Mouse (Mus musculus): ENCODE data around the gene Rabep1.
"Not testable (repeated sequence)": the region's sequence is repeated elsewhere in the genome, so short reads cannot be mapped to it uniquely, and the experiment has no call there.

The Rabep1 gene

DNA sequence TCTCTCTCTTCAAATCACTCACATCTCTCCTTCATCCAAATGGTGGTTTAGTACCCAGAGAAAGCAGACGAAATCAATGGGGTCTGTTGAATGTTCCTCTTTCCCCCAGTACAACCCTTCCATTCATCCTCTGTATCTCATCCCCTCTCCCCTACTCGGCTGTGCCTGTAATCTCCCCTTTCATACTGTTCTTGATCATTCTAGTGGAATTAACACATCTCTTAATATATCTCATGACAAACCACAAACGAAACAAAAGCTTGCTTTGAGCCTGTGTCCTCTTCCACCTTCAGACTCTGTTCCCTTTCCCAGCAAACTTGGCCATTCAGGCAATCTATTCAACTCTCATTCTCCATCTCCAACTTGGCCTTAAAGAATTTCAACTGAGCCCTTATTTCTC, 13.4 kb upstream of the Rabep1 start:
- DNase-seq (ENCODE audit: low spot score in 2 of 2) = no peak

DNA sequence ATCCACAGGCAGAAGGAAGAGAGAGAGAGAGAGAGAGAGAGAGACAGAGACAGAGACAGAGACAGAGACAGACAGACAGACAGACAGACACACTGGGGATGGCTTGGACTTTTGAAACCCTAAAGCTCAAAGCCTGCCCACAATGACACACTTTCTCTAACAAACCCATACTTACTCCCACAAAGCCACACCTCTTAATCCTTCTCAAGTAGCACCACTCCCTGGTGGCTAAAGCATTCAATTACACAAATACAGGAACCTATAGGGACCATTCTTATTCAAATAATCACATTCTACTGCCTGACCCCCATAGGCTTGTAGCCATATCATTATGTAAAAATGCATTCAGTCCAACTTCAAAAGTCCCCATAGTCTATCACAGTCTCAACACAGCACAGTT, 11.2 kb upstream of the Rabep1 start:
- DNase-seq (ENCODE audit: low spot score in 2 of 2) = no peak

DNA sequence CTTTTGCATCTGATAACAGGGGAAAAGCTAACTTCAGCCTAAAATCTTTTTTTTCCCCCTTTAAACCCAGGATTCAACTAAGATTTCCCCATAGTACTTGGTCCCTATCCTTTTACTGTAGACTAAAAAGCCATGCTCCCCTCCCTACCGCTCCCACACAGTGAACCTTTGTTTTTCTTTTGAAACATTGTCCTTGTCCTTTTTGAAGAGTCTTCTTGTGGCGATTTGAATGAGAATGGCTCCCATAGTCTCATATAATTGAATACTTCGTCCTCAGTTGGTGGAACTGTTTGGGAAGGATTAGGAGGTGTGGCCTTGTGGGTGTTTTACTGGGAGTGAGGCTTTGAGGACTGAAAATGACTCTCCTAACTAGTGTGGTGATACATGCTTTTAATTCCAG, 10.7 kb upstream of the Rabep1 start:
- DNase-seq (ENCODE audit: low spot score in 2 of 2) = no peak

DNA sequence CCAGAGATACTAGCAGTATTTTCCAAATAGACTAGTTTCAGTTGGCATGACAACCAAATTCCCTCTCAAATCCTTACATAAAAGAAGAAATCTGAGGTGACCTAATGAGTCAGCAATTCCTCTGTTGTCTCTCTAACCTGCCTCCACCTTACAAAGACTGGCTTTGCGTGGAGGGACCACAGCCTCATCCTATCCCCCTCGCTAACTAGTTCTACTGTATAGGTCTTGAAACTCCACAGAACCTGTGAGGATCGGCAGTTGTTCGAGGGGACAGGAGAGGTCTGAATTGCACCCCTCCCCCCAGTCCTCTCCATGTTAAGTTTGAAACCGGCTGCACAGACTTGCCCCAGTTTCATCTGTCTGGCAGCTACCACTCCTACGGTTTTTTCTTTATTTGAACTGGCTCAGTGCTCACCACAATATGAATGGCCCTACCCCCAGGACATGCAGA, 9.2 kb upstream of the Rabep1 start:
- no peak for DNase-seq (ENCODE audit: low spot score in 2 of 2)

DNA sequence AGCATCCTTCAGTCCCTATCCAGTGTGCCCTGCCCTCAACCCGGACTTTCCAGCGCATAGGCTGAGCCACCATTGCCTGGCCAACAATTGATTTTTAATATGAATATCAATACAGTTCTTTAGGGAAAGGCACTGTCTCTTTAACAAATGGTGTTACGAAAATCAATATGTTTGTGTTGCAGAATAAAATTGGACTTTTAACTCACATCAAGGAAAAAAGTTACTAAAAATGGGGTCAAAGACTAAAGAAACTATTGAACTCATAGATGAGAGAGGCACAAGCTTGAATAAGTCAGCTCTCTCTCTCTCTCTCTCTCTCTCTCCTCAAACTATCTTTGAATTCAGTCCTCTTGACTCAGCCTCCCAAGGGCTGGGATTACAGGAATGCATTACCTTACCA, 7.5 kb upstream of the Rabep1 start:
- no peak for DNase-seq (ENCODE audit: low spot score in 2 of 2)

DNA sequence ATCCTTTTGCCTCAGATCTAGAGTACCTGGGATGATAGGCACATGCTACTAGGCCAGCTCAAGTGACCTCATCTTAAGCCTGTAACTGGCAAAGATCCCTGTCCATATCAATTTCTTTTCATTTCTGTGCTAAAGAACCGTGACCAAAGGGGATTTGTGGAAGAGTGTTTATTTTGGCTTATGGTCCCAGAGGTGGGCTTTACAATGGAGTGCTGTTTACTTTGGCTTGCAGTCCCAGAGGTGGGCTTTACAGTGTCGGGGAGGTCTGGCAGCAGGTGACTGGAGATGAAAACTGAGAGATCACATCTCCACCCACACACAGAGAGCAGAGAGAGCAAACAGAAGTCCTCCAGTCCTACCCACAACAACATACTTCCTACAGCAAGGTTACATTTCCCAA, 6.0 kb upstream of the Rabep1 start:
- no peak for DNase-seq (ENCODE audit: low spot score in 2 of 2)

DNA sequence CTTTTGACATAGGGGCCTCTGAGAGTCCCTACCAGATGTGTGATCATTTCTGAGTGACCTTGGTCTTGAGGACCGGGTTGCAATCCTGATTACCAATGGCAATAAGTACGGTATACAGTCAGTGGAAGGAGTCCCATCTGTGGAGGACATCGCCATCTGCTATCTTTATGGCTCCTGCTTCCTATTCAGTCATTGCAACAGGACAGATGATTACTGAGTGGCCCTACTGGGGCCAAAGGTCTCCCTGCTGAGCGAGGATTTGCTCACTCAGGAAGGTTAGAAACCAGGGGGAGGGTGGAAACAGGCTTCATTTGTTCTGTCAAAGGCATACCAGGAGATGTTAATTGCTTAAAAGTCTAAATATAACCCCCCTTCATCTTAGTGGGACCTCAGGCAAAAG, 1.6 kb upstream of the Rabep1 start:
- DNase-seq (ENCODE audit: low spot score in 2 of 2) = no peak

DNA sequence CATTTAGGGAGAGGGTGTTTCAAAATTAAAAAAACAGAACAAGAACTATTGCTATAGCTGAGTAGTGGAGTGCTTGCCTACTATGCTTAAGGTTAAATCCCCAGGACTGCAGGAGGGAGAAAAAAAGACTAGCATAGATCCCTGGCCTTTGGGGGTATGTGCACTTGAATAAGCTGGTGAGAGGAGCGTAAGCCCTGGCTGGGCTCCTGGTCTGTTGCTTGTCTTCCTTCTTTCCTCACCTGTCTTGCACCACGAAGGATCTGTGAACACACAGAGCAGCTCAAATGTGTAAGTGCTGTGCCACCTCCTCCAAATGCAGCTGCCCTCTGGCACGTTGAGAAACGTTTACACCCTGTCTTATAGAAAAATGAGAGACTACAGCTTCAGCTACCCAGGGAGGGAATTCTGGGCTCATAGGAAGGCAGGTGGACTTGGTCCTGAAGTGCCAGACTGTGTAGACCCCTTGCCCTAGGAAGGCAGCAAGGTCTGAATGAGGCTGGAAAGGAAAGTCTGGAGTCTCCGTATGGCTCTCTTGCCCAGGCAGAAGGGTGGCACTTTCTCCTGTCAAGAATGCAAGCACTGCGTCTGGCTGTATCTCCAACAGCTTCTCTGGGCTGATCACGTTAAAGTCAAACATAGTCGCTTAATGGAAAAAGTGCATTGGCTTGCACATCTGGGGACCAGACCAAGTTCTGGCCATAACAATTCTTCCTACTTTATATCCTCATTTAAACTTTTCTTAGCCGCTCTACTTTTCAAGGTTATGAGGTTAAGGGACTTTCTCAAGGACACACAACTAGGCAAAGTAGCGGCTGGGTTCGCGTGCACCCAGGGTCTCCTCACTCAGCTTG, 652 bp upstream of the Rabep1 start:
- DNase-seq (ENCODE audit: low spot score in 2 of 2) = no peak

DNA sequence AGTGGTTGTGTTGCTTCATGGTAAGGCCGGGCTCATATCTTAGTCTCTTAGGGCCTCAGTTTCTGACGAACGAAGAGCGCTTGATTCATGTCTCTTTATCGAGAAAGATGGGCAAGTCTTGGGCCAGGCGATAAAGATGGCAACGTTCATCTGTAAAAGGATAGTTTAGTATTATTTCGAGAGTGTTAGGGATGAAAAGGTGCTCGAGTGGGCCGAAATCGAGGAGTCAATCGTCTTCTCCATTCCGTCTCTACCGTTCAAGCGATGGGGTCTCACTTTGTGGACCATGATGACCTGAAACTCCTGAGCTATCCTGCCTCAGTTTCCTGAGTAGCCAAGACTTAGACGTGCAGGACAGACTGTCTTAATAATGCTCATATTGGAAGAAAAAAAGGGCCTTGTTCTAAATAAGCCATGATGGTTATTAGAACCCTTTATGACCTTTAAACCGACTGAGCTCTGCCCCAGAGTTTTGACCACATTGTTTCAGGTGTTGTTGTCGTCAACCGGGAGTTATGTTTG, 940 bp downstream of the Rabep1 start:
- no peak for DNase-seq (ENCODE audit: low spot score in 2 of 2)

DNA sequence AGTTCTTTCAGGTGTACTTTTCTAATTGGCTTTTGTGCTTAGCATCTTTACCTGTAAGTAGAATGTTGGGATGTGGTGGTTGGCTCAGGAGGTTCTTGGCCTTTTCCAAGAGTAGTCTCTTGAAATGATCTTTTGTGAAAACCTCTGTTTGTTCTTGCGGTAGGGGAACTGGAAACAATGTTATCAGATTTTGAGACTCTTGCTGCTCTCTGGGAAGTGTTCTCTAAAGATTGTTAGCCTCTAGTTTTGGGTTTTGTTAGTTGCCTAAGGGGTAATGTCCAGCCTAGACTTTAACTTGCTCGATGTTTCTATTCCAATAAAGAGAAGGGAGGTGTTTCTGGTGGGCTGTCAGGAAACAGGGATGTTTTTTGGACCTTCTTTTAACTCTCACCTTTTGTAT, 1.5 kb downstream of the Rabep1 start:
- no peak for DNase-seq (ENCODE audit: low spot score in 2 of 2)

DNA sequence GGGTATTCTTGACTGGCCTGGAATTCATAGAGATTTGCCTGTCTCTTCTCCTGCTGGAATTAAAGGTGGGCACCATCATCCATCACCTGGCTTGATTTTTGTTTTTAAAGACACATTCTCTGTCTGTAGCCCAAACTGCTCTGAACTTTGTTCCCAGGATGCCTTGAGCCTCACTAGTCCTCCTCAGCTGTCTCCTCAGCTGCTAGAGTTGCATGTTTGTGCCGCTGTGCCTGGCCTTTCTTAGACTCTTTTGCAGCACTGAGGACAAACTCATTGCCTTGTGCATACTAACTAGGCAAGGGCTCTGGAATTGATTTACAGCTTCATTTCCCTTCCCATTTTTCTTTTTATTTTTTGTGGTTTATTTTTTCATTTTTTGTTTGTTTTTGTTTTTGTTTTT, 15.8 kb downstream of the Rabep1 start:
- DNase-seq (ENCODE audit: low spot score in 2 of 2) = no peak

DNA sequence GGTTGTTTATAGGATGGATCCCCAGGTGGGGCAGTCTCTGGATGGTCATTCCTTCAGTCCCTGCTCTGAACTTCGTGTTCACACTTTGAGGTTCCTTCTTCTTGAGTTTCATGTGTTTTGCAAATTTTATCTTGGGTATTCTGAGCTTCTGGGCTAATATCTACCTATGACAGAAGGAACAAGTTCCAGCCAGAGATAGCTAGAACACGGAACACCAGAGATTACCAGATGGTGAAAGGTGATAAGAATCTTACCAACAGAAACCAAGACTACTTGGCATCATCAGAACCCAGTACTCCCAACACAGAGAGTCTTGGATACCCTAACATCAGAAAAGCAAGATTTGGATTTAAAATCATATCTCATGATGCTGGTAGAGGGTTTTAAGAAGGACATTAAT, 18.6 kb downstream of the Rabep1 start:
- not testable (repeated sequence) for DNase-seq (ENCODE audit: low spot score in 2 of 2)

DNA sequence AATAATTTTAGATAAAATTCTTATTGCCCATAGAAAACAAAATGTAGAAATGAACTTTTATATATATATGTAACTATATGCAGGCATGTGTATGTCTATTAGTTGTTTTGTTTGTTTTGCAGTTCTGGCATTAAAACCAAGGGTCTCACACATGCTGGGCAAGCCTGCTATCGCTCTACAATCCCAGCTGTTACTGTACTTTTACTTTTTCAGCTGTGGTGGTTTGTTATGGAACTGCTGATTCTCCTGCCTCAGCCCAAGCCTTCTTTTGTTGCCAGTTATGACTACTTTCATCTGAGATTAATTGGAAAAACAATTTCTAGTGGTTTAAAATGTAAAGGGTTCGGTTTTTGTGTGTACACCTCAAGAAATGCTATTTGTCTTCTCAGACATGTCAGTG, 20.6 kb downstream of the Rabep1 start:
- no peak for DNase-seq (ENCODE audit: low spot score in 2 of 2)

DNA sequence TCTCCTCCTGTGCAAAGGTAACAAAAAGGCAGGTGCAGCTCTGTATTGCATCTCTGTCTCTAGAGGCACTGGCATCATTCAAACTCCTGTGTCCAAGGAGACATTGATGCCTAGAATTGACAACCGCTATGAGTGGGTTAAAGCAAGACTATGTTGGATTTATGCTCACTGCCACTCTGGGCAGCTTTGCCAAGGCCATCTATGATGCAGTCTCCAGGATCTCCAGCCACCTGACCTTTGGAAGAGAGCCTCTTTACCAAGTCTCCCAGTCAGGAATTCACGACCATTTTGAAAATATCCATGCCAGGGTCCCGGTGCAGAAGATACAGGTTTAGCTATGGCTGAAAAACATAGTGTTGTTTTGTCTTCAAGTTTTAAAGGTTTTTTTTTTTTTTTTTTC, 24.7 kb downstream of the Rabep1 start:
- no peak for DNase-seq (ENCODE audit: low spot score in 2 of 2)

DNA sequence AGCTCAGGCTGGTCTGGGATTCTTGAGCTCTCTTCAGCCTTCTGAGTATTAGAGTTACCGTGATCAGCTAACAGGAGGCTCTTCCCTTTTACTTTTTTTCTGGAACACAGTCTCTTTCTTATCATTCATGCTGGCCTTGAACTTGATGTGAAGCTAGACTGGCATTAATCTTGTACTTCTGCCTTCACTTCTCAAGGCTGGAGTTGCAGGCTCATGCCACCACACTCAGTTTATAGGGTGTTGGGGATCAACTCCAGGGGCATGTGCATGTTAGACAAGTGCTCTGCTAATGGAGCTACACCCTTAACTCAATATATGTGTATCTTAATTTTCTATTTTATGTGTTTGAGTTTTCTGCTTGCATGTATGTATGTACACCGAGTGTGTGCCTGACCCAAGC, 25.2 kb downstream of the Rabep1 start:
- no peak for DNase-seq (ENCODE audit: low spot score in 2 of 2)

DNA sequence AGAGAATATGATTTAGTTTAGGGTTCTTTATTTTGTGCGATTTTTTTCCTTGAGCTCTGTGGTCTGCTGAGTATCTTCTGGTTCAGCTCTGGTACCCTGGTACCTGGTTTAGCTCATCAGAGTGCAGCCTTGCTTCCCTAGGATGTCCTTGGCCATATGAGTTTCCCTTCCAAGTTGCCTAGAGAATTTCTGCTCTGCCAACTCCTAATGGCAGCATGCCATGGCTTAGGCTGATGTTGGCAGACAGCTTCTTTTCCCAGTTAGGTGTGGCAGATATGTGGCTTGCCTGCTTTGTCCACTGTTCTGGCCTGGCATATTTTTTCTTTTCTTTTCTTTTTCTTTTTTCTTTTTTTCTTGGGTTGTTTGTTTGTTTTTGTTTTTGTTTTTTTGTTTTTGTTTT, 25.8 kb downstream of the Rabep1 start:
- peak in 1 of 2 experiments; percentile 40 for DNase-seq (ENCODE audit: low spot score in 2 of 2)

DNA sequence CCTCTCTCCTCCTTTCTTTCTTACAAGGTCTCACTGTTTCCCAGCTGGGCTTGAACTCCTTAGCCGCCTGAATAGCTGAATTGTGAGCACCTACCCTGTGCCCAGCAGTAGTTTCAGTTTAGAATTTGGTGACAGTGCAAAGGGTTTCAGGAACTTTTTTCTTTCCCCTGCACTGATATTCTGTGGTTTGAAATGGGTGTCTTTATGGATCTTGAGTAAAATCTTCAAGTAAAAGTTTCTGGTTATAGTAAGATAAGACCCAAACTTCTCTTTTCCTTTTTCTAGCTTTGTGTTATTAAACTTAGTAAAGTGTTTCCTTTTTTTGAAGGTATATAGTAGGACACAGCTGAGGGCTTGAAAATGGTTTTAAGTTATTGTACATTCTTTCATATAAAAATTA, 26.5 kb downstream of the Rabep1 start:
- no peak for DNase-seq (ENCODE audit: low spot score in 2 of 2)

DNA sequence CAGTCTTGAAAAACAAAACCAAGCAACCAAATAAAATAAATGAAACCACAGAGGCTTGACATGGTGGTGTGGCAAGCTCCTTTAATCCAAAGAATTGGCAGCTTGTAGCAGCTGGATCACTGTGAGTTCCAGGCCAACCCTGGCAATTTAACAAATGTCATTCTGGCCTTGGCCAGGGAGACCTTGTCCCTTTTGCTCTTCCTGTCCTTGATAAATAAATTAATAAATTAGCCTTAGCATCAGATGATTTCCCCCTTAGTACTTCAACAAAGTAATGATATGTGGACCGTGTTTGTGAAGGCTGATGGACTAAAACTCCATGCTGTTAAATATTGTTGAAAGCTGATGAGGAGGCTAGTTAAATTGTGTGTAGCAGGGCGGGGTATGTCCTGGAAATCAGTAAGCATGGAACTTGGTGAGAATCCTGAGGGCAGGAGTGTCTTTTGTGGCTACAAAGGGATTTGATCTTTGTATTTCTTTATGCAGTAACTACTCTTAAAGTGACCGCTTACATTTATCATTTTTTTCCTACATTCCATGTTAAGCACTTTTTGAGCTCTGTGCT, 27.3 kb downstream of the Rabep1 start:
- DNase-seq (ENCODE audit: low spot score in 2 of 2) = no peak

DNA sequence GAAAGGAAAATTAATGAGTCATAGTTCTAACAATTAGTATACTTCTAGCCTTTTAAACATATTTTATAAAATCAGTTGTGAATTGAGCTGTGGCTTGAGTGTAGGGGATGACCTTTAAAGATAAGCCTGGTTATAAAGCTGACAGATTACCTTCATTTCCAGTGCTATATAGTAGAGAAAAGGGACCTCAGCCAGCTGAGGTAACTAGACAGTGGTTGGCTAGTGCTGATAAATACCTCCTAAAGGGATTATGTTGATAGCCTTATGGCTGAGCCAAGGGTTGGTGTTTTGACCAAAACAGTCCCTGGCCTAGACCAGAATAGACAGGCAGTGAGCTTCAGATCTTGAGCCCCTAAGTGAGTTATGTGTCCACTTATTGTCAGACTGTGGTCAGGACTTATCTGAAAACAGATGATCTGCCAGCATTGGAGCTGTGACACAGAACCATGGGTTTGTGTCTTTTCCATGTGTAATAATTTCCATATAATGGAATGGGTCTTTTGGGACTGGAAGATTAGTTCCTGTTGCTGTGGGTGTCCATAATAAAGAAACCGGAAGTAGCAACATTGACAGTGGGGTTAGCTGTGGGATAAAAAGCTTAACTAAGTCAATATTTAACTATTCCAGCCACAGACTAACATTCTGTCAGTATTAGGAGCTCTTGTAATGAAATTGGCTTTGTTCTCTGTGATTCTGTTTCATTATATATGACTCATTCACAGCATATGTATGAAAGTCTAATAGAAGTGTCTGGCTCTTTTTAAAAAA, 29.5 kb downstream of the Rabep1 start:
- no peak for DNase-seq (ENCODE audit: low spot score in 2 of 2)

DNA sequence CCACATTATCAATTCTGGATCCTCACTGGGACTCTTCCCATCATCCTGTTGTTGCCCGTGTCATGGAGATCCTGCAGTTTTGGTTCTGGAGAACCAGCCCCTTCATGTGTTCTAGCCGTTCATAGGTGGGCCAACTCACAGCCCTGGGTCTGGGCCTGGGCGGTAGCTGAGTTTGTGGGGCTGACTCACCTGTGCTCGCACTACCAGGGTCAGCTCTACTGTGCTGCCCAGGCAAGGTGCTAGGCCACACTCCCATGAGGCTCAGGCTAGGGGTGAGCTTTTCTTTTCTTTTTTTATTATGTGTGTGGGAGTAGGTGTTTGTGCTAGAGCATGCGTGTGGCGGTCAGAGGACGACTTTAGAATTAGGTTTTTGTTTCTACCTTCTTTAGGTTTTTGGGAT, 33.1 kb downstream of the Rabep1 start:
- DNase-seq (ENCODE audit: low spot score in 2 of 2) = no peak

DNA sequence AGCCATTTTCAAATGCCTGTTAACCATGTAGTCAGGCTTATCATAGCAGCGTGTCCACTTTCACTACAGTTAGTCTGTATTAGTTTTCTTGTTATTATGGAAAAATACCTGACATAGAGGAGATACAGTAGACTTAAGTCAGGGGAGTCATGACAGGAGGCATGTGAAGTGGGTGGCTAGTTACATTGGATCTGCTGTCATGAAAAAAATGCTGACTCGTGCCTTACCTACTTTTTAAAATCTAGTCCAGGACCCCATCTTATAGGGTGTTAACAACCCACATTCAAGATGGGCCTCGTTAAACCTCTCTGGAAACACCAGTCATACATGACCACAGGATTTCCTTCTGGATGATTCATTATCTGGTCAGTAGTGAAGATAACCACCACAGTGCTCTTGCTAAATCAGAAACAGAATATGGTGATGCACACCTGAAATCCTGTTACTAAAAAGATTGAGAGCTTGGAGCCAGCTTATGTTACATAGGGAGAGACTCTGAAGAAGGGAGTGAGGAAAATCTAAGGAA, 38.4 kb downstream of the Rabep1 start:
- no peak for DNase-seq (ENCODE audit: low spot score in 2 of 2)

DNA sequence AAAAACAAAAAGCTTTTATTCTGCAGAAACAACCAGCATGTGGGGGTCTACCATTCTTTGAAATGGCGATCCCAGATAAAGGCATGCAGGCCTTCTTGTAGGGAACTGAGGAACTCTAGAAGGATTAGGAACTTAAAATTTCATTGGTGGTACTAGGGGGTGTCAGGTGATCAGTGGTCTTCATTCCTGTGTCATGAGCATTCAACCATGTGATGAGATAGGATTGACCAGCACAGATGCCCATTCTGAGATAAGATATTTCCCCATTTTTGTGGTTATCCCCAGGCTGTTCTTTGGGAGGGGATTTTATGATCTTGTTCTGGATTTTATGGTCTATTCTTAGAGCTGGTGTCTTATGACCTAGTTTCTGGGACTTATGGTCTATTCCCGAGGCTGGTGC, 46.1 kb downstream of the Rabep1 start:
- no peak for DNase-seq (ENCODE audit: low spot score in 2 of 2)
